Mouse (Mus musculus): ENCODE results near the gene Cped1. TPM values are rescaled to one million over a fixed set of nuclear protein-coding genes. Genes with fewer than 3 reads are reported as not detected.

Gene Cped1
- total RNA-seq, 1 experiment from 2014 or later, result 1.0 TPM

- no peak for ATAC-seq (ENCODE audit: extremely low read depth, insufficient number of reproducible peaks, low FRiP score, poor library complexity, severe bottlenecking)
These were observed 214.4 kb downstream of the Cped1 start for GRCm38 (mm10) chr6:22200133-22200532.

- ATAC-seq (ENCODE audit: extremely low read depth, insufficient number of reproducible peaks, low FRiP score, poor library complexity, severe bottlenecking), result no peak
These were observed 216.2 kb downstream of the Cped1 start for GRCm38 (mm10) chr6:22201879-22202278.

- no peak for ATAC-seq (ENCODE audit: extremely low read depth, insufficient number of reproducible peaks, low FRiP score, poor library complexity, severe bottlenecking)
These were observed 219.5 kb downstream of the Cped1 start for GRCm38 (mm10) chr6:22205030-22205750.

- no peak for ATAC-seq (ENCODE audit: extremely low read depth, insufficient number of reproducible peaks, low FRiP score, poor library complexity, severe bottlenecking)
These were observed 220.0 kb downstream of the Cped1 start for GRCm38 (mm10) chr6:22205751-22206121.

GRCm38 (mm10) chr6:22206179-22206578, 220.5 kb downstream of the Cped1 start:
- ATAC-seq (ENCODE audit: extremely low read depth, insufficient number of reproducible peaks, low FRiP score, poor library complexity, severe bottlenecking), result no peak

- ATAC-seq (ENCODE audit: extremely low read depth, insufficient number of reproducible peaks, low FRiP score, poor library complexity, severe bottlenecking), result no peak
These were observed 221.0 kb downstream of the Cped1 start for GRCm38 (mm10) chr6:22206630-22207293.

- no peak for ATAC-seq (ENCODE audit: extremely low read depth, insufficient number of reproducible peaks, low FRiP score, poor library complexity, severe bottlenecking)
These were observed 226.4 kb downstream of the Cped1 start for GRCm38 (mm10) chr6:22212158-22212557.

GRCm38 (mm10) chr6:22213187-22213586, 227.5 kb downstream of the Cped1 start:
- no peak for ATAC-seq (ENCODE audit: extremely low read depth, insufficient number of reproducible peaks, low FRiP score, poor library complexity, severe bottlenecking)

- ATAC-seq (ENCODE audit: extremely low read depth, insufficient number of reproducible peaks, low FRiP score, poor library complexity, severe bottlenecking), result no peak
These were observed 228.1 kb downstream of the Cped1 start for GRCm38 (mm10) chr6:22213813-22214212.

GRCm38 (mm10) chr6:22214665-22215064, 228.9 kb downstream of the Cped1 start:
- no peak for ATAC-seq (ENCODE audit: extremely low read depth, insufficient number of reproducible peaks, low FRiP score, poor library complexity, severe bottlenecking)

GRCm38 (mm10) chr6:22216276-22216973, 230.7 kb downstream of the Cped1 start:
- ATAC-seq (ENCODE audit: extremely low read depth, insufficient number of reproducible peaks, low FRiP score, poor library complexity, severe bottlenecking), result no peak

GRCm38 (mm10) chr6:22221134-22221533, 235.4 kb downstream of the Cped1 start:
- ATAC-seq (ENCODE audit: extremely low read depth, insufficient number of reproducible peaks, low FRiP score, poor library complexity, severe bottlenecking), result no peak

- no peak for ATAC-seq (ENCODE audit: extremely low read depth, insufficient number of reproducible peaks, low FRiP score, poor library complexity, severe bottlenecking)
These were observed 236.4 kb downstream of the Cped1 start for GRCm38 (mm10) chr6:22222087-22222486.

GRCm38 (mm10) chr6:22222947-22223346, 237.2 kb downstream of the Cped1 start:
- ATAC-seq (ENCODE audit: extremely low read depth, insufficient number of reproducible peaks, low FRiP score, poor library complexity, severe bottlenecking), result no peak

- ATAC-seq (ENCODE audit: extremely low read depth, insufficient number of reproducible peaks, low FRiP score, poor library complexity, severe bottlenecking), result no peak
These were observed 238.6 kb downstream of the Cped1 start for GRCm38 (mm10) chr6:22224351-22224750.

GRCm38 (mm10) chr6:22231244-22231643, 245.5 kb downstream of the Cped1 start:
- no peak for ATAC-seq (ENCODE audit: extremely low read depth, insufficient number of reproducible peaks, low FRiP score, poor library complexity, severe bottlenecking)

- ATAC-seq (ENCODE audit: extremely low read depth, insufficient number of reproducible peaks, low FRiP score, poor library complexity, severe bottlenecking), result no peak
These were observed 247.8 kb downstream of the Cped1 start for GRCm38 (mm10) chr6:22233517-22233916.

GRCm38 (mm10) chr6:22235133-22235532, 249.4 kb downstream of the Cped1 start:
- ATAC-seq (ENCODE audit: extremely low read depth, insufficient number of reproducible peaks, low FRiP score, poor library complexity, severe bottlenecking), result no peak

GRCm38 (mm10) chr6:22243321-22243720, 257.6 kb downstream of the Cped1 start:
- ATAC-seq (ENCODE audit: extremely low read depth, insufficient number of reproducible peaks, low FRiP score, poor library complexity, severe bottlenecking), result no peak

GRCm38 (mm10) chr6:22246696-22247095, 261.0 kb downstream of the Cped1 start:
- ATAC-seq (ENCODE audit: extremely low read depth, insufficient number of reproducible peaks, low FRiP score, poor library complexity, severe bottlenecking), result no peak

Data from neutrophil, adult 5-6 weeks (primary cell).